Mouse (Mus musculus) midbrain, embryonic 11.5 days (tissue): Measurements from ENCODE around the gene Unc13c. TPM values are rescaled to one million over a fixed set of nuclear protein-coding genes. Genes with fewer than 3 reads are reported as not detected.
A peak's percentile ranks its signal among the peaks of the same experiment; 100 is the strongest.

Source experiments
- ATAC-seq: fragments of 200-750 bp; cut with Nextera tagmentation; 2 replicates; pipeline ENCODE4 v1.8.0; 2017; ENCODE audit warnings: moderate TSS enrichment, moderate library complexity; ENCODE audit not compliant: low FRiP score
- DNase-seq: peaks from one replicate; pipeline ENCODE4 v3.0.0; 2015; ENCODE audit warnings: low spot score; ENCODE audit errors: missing footprints
- H3K27ac ChIP-seq: fragments of 300-500 bp; sonication (generic); 2 replicates; pipeline ENCODE4 v1.5.1; 2014; ENCODE audit warnings: low read depth, low read length
- H3K27me3 ChIP-seq: fragments of 300-500 bp; sonication (generic); 2 replicates; pipeline ENCODE4 v1.6.1; 2014; ENCODE audit warnings: mild to moderate bottlenecking, low read length, moderate library complexity, mixed read lengths; ENCODE audit not compliant: control insufficient read depth, insufficient read depth
- H3K36me3 ChIP-seq: fragments of 300-500 bp; sonication (generic); 2 replicates; pipeline ENCODE4 v1.6.1; 2014; ENCODE audit warnings: mild to moderate bottlenecking, low read length, moderate library complexity, mixed read lengths; ENCODE audit not compliant: control insufficient read depth, insufficient read depth
- H3K4me1 ChIP-seq: fragments of 300-500 bp; sonication (generic); 2 replicates; pipeline ENCODE4 v1.6.1; 2014; ENCODE audit warnings: low read length; ENCODE audit not compliant: control insufficient read depth, insufficient read depth
- H3K4me2 ChIP-seq: fragments of 300-500 bp; sonication (generic); 2 replicates; pipeline ENCODE4 v1.6.1; 2014; ENCODE audit warnings: mild to moderate bottlenecking, moderate library complexity
- H3K4me3 ChIP-seq: fragments of 300-500 bp; sonication (generic); 2 replicates; pipeline ENCODE4 v1.5.1; 2014; ENCODE audit warnings: low read depth, low read length
- H3K9ac ChIP-seq: fragments of 300-500 bp; sonication (generic); 2 replicates; pipeline ENCODE4 v1.6.1; 2014; ENCODE audit warnings: low read length
- H3K9me3 ChIP-seq: fragments of 300-500 bp; sonication (generic); 2 replicates; pipeline ENCODE4 v1.6.1; 2016; ENCODE audit warnings: low read length; ENCODE audit not compliant: control insufficient read depth
- WGBS: fragments of 180-500 bp; shearing (Covaris S2); extraction: QIAGEN DNeasy Blood & Tissue Kit; methylation state at CpG from one replicate; pipeline ENCODE4 v1.1.7; 2014; 5-methylcytosine and 5-hydroxymethylcytosine counted together
- polyA plus RNA-seq: library from polyadenylated mRNA; unstranded; fragments of >200 nt; fragmentation: Nextera tagmentation; extraction: Ambion mirVana; gene quantifications from 2 replicates; pipeline ENCODE4 v1.2.1, GENCODE M21; 2014

Gene Unc13c
- polyA plus RNA-seq, 1 experiment from 2014 or later: 0.26 TPM

- no peaks in the 10 kb centered on the region for H3K4me1 ChIP-seq
- 73% methylated on average over 4 of the region's 4 CpGs for WGBS
- no peaks in the 10 kb centered on the region for H3K27me3 ChIP-seq
- no peaks in the 10 kb centered on the region for H3K36me3 ChIP-seq
- no peak overlapping the region for H3K9ac ChIP-seq
- ATAC-seq: no peak
- H3K9me3 ChIP-seq: no peaks in the 10 kb centered on the region
- no peak for DNase-seq
- no peak overlapping the region for H3K27ac ChIP-seq
- no peak overlapping the region for H3K4me2 ChIP-seq
- no peak overlapping the region for H3K4me3 ChIP-seq
Measured at GRCm38 (mm10) chr9:73612896-73613295, 355.9 kb downstream of the Unc13c start.

- Histone ChIP-seq H3K27me3 (no peaks in the 10 kb centered on the region), H3K27ac (no peak overlapping the region), H3K4me1 (no peaks in the 10 kb centered on the region), H3K4me3 (no peak overlapping the region), H3K9ac (no peak overlapping the region), H3K36me3 (no peaks in the 10 kb centered on the region), H3K9me3 (no peaks in the 10 kb centered on the region), H3K4me2 (no peak overlapping the region)
- 71% methylated on average over 1 of the region's 1 CpGs for WGBS
- ATAC-seq (no peak), DNase-seq (no peak)
Measured at GRCm38 (mm10) chr9:73603921-73604320, 364.8 kb downstream of the Unc13c start.

- Histone ChIP-seq H3K4me1 (no peaks in the 10 kb centered on the region), H3K36me3 (no peaks in the 10 kb centered on the region), H3K4me2 (no peak overlapping the region), H3K27ac (no peak overlapping the region), H3K27me3 (no peaks in the 10 kb centered on the region), H3K4me3 (no peak overlapping the region), H3K9me3 (no peaks in the 10 kb centered on the region; the same call in 1 of the 2 replicates), H3K9ac (no peak overlapping the region)
- WGBS: 73% methylated on average over 4 of the region's 4 CpGs
- DNase-seq (no peak), ATAC-seq (no peak)
Measured at GRCm38 (mm10) chr9:73565558-73565957, 403.2 kb downstream of the Unc13c start.

- WGBS: 79% methylated on average over 5 of the region's 5 CpGs
- ATAC-seq (no peak), DNase-seq (no peak)
Measured at GRCm38 (mm10) chr9:73560037-73560436, 408.7 kb downstream of the Unc13c start.

GRCm38 (mm10) chr9:73557805-73558204, 411.0 kb downstream of the Unc13c start:
- H3K36me3 ChIP-seq: no peaks in the 10 kb centered on the region
- DNase-seq (peak; percentile 91), ATAC-seq (no peak)
- no peaks in the 10 kb centered on the region for H3K4me1 ChIP-seq
- H3K27me3 ChIP-seq: no peaks in the 10 kb centered on the region
- WGBS: 78% methylated on average over 2 of the region's 2 CpGs
- no peak overlapping the region for H3K4me2 ChIP-seq
- no peak overlapping the region for H3K27ac ChIP-seq
- H3K9ac ChIP-seq: no peak overlapping the region
- no peak overlapping the region for H3K4me3 ChIP-seq
- no peaks in the 10 kb centered on the region for H3K9me3 ChIP-seq

More at GRCm38 (mm10) chr9:73560037-73560436, 408.7 kb downstream of the Unc13c start:
- Histone ChIP-seq H3K27me3 (no peaks in the 10 kb centered on the region), H3K4me2 (no peak overlapping the region), H3K27ac (no peak overlapping the region), H3K9me3 (no peaks in the 10 kb centered on the region), H3K4me3 (no peak overlapping the region), H3K9ac (no peak overlapping the region), H3K36me3 (no peaks in the 10 kb centered on the region), H3K4me1 (no peaks in the 10 kb centered on the region)

GRCm38 (mm10) chr9:73555354-73555753, 413.4 kb downstream of the Unc13c start:
- no peak overlapping the region for H3K27ac ChIP-seq
- no peak overlapping the region for H3K4me2 ChIP-seq
- DNase-seq: no peak
- H3K36me3 ChIP-seq: no peaks in the 10 kb centered on the region
- H3K9ac ChIP-seq: no peak overlapping the region
- H3K4me3 ChIP-seq: no peak overlapping the region
- WGBS: 78% methylated on average over 6 of the region's 6 CpGs
- H3K4me1 ChIP-seq: no peaks in the 10 kb centered on the region
- no peaks in the 10 kb centered on the region for H3K27me3 ChIP-seq
- no peak for ATAC-seq
- no peaks in the 10 kb centered on the region for H3K9me3 ChIP-seq

GRCm38 (mm10) chr9:73472568-73472967, 496.2 kb downstream of the Unc13c start:
- DNase-seq (no peak), ATAC-seq (no peak)
- H3K4me1 ChIP-seq: no peaks in the 10 kb centered on the region
- no peak overlapping the region for H3K4me2 ChIP-seq
- H3K27ac ChIP-seq: no peak overlapping the region
- no peaks in the 10 kb centered on the region for H3K27me3 ChIP-seq
- no peak overlapping the region for H3K4me3 ChIP-seq
- no peak overlapping the region for H3K9ac ChIP-seq
- H3K9me3 ChIP-seq: no peaks in the 10 kb centered on the region
- H3K36me3 ChIP-seq: no peaks in the 10 kb centered on the region
- 68% methylated on average over 3 of the region's 3 CpGs for WGBS

GRCm38 (mm10) chr9:73462027-73462426, 506.7 kb downstream of the Unc13c start:
- H3K9me3 ChIP-seq: no peaks in the 10 kb centered on the region; the same call in 1 of the 2 replicates
- DNase-seq (no peak), ATAC-seq (no peak)
- 97% methylated on average over 2 of the region's 2 CpGs for WGBS
- H3K4me1 ChIP-seq: no peaks in the 10 kb centered on the region
- H3K9ac ChIP-seq: no peak overlapping the region
- no peaks in the 10 kb centered on the region for H3K36me3 ChIP-seq
- no peak overlapping the region for H3K4me3 ChIP-seq
- no peak overlapping the region for H3K27ac ChIP-seq
- no peak overlapping the region for H3K4me2 ChIP-seq
- no peaks in the 10 kb centered on the region for H3K27me3 ChIP-seq

GRCm38 (mm10) chr9:73450009-73450408, 518.8 kb downstream of the Unc13c start:
- H3K9me3 ChIP-seq: no peaks in the 10 kb centered on the region
- 75% methylated on average over 6 of the region's 6 CpGs for WGBS
- ATAC-seq: no peak

More at GRCm38 (mm10) chr9:73450009-73450408, 518.8 kb downstream of the Unc13c start:
- Histone ChIP-seq H3K27ac (no peak overlapping the region), H3K4me3 (no peak overlapping the region), H3K4me2 (no peak overlapping the region), H3K27me3 (peaks cover 2% of the 10 kb centered on the region; the same call in 1 of the 2 replicates), H3K36me3 (no peaks in the 10 kb centered on the region), H3K9ac (no peak overlapping the region), H3K4me1 (peaks cover 4% of the 10 kb centered on the region; the same call in 1 of the 2 replicates)
- DNase-seq: no peak
